Mouse (Mus musculus) T-helper 1 cell (primary cell): ENCODE results near the gene Il2.

Experiments
- in situ Hi-C: fragments of 300-600 bp; cut with MboI, MseI; formaldehyde crosslinking; loops from one replicate; pipeline ENCODE4 v1.15.1; 2025; ENCODE audit warnings: high pct_unique_total_duplicates

Gene Il2

DNA sequence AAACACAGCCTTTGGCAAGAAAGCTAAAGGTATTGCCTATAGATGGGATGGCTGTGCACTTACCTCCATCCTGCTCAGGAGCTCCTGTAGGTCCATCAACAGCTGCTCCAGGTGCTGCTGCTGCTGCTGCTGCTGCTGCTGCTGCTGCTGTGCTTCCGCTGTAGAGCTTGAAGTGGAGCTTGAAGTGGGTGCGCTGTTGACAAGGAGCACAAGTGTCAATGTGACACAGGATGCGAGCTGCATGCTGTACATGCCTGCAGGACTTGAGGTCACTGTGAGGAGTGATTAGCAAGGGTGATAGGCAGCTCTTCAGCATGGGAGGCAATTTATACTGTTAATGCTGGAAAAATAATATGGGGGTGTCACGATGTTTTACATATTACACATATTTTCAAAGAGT, at the start of gene Il2:
Gene Il2, minus strand, starts transcription at position 305 of the 400 bp plus-strand sequence.
- in situ Hi-C loops, result loop anchor here (10.0 to 25.0 kb wide), 2 partner anchors 149 to 537 kb away; no protein-coding TSS in a partner anchor

DNA sequence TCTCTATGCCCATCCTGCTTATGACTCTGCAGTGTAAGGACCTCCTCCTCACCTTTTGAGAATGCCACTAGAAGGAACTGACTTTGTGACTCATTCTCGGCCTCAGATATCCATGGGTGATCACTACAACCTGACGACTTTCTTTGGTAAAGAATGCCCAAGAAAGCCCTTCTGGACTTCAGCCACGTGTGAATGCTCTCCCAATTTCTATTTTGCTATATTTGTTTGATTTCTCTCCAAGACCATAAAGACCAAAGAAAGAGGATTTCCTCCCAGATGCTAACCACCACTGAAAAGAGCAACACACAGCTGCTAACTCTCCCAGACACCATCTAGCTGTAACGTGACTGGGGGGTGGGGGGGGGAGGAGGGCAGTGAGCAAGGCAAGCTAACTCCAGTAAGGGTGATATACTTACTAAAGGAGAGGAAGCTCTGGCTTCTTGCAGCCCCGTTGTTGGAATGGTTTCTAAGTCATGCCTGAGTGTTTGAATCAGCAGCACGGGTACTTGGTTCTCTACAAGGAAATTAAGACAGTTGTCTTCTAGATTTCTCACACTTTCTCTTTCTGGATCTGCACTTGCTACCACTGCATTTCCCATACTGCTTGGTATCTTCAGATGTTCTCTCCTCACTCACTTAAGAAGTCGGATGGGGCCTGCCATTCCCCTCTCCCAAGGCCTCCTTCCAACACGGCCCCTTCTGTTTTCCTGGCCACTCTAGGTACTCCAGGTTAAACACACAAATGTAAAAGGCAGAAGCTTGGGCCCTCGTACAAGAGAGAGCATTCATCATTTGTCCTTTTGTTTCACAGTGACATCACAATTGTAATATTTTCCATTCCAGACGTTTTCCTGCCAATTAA, 49.2 kb upstream of the Il2 start:
- in situ Hi-C loops, result no loop called here

DNA sequence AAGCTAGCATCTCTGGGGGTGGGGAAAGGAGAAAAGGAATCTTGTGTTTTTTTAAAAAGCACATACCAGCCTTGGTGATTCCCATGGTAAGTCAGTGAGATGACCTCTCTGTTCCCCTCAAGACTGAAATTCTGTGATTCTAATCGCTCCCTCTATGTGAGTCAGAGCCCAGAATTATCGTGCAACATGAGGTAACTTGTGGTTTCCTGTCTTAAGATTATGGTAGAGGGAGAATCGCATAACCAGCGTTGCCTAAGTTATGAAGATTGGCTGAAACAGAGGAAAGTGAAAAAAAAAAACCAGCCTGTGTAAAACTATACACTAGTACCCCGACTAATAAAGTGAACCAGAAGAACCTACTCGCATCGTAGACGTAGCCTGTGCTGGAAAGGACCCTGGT, 47.5 kb upstream of the Il2 start:
- in situ Hi-C loops, result no loop called here

GRCm38 (mm10) chr3:37169283-37169682, 43.5 kb upstream of the Il2 start:
- in situ Hi-C loops, result no loop called here

- in situ Hi-C loops, result no loop called here
Measured at GRCm38 (mm10) chr3:37161096-37161495, 35.3 kb upstream of the Il2 start.

DNA sequence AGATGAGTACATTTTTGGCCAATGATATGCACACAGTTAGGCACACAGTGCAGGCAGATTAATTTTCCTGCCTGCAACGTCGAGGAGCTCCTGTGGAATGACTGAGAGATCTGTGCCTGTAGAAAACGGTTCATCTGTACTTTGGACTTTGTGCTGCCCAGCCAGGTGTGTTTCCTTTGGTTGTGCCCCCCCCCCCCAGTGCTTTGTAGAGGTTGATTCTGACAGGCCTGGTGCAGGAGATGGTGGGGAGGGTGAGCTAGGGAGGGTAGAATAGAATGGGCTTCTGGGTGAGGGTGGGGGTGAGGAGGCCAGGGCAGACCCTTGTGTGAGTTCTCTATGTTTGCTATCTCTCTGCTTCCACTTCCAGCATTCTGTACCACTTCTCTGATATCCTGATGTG, 32.5 kb upstream of the Il2 start:
- in situ Hi-C loops, result loop anchor here (5.0 kb wide), 1 partner anchor 44 kb away; no protein-coding TSS in a partner anchor

- in situ Hi-C loops, result loop anchor here (5.0 kb wide), 1 partner anchor 45 kb away; no protein-coding TSS in a partner anchor
Measured at GRCm38 (mm10) chr3:37157082-37157481, 31.3 kb upstream of the Il2 start.

DNA sequence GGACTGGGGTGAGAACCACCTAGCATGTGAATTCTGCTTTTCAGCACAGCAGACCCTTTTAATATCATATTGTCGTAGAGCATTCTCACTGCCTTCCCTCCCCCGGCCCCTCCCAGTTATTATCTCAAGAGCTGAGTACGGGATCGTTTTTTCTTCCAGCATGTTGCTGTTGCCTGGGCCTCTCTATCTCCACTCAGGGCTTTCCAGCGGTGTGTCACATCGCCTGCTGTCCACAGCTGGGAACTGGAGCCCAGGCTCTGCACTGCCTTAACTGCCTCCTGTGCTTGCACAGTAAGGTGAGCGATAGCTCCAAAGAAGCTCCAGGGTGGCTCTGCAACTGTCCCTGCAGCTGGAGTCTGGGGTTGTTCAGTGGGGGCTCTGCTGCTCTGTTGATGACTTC, 28.6 kb upstream of the Il2 start:
- in situ Hi-C loops, result no loop called here

- in situ Hi-C loops, result no loop called here
Measured at GRCm38 (mm10) chr3:37153004-37153403, 27.2 kb upstream of the Il2 start.

GRCm38 (mm10) chr3:37152274-37152673, 26.5 kb upstream of the Il2 start:
- in situ Hi-C loops, result no loop called here

GRCm38 (mm10) chr3:37146810-37147209, 21.1 kb upstream of the Il2 start:
- in situ Hi-C loops, result loop anchor here (25.0 kb wide), 1 partner anchor 515 kb away; no protein-coding TSS in a partner anchor

- in situ Hi-C loops, result loop anchor here (25.0 kb wide), 1 partner anchor 516 kb away; no protein-coding TSS in a partner anchor
Measured at GRCm38 (mm10) chr3:37146406-37146805, 20.6 kb upstream of the Il2 start.

- in situ Hi-C loops, result loop anchor here (25.0 kb wide), 1 partner anchor 517 kb away; no protein-coding TSS in a partner anchor
Measured at GRCm38 (mm10) chr3:37144979-37145378, 19.2 kb upstream of the Il2 start.

DNA sequence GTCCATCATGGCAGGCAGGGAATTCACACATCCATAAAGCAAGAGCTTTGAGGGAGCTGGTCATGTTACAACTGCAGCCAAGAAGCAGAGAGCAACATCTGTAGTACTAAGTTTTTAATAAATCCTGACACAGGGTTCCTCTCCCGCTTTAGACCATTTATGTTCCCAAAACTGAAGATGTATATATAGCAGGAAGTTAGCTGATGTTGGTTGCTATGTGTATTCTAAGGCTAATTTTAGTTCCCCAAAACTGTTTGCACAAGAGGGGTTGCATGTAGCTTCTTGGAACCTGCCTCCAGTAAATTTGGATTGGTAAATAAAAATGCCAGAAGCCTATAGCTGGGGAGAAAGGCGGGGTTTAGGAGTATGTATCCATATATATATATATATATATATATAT, 16.1 kb upstream of the Il2 start:
- in situ Hi-C loops, result loop anchor here (25.0 kb wide), 1 partner anchor 520 kb away; no protein-coding TSS in a partner anchor

GRCm38 (mm10) chr3:37140168-37140906, 14.6 kb upstream of the Il2 start:
- in situ Hi-C loops, result loop anchor here (25.0 kb wide), 1 partner anchor 522 kb away; no protein-coding TSS in a partner anchor

GRCm38 (mm10) chr3:37139192-37139591, 13.4 kb upstream of the Il2 start:
- in situ Hi-C loops, result loop anchor here (10.0 to 25.0 kb wide), 2 partner anchors 46 to 523 kb away; no protein-coding TSS in a partner anchor

GRCm38 (mm10) chr3:37137231-37137630, 11.5 kb upstream of the Il2 start:
- in situ Hi-C loops, result loop anchor here (10.0 to 25.0 kb wide), 2 partner anchors 48 to 525 kb away; no protein-coding TSS in a partner anchor

DNA sequence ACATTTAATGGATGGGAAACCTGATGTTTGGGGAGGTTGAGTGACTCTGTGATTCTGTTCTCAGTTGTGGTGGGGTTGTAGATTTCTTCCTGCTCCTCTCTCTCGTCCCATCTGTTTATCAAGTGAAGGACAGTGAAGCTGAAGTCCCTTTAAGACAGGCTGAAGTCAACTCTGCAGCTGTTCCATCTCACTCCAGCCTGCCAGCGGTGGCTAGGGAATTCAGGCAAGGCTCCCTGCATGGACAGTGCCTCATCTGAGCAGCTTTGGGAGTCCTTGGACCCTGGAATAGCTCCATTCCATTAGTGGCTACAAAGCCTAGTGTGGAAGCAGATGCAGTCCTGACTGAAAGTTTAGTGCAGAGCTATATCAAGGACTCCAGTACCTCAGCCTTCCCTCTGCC, 3.3 kb upstream of the Il2 start:
- in situ Hi-C loops, result loop anchor here (10.0 to 25.0 kb wide), 2 partner anchors 146 to 533 kb away; no protein-coding TSS in a partner anchor

DNA sequence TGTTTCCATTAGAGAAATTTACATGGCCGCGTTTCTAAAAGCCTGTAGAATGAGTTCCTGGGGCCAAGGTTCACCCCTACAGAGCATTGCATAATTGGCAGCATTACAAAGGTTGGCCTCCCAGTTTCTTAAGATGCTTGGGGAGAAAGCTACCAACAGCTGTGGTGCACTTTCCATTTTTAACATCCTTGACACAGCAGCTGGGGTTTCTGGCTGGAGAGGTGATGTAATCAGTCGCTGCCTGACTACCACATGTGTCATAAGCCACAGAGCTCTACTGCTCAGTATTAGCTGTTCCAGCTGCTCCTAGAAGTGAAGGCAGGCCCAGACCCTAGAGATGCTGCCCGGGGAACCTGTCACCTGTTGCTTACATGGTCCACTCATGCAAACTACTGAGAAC, 2.5 kb upstream of the Il2 start:
- in situ Hi-C loops, result loop anchor here (10.0 to 25.0 kb wide), 2 partner anchors 147 to 534 kb away; no protein-coding TSS in a partner anchor

DNA sequence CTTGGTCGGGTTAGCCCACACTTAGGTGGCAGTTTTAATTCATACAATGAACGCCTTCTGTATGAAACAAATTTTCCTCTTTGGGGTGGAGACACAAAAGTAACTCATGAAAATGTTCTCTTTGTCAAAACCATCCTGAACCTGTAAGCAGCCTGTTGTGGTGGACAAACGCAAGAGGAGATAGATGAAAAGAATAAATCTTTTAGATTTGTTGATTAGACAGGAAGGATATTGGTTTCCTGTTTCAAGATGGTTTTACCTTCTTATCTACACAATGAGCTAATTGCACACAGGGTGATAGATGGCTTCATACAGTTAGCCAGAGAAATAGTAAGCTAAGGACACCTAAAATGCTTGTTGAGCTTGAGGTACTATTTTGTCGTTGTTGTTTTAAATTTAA, 403 bp upstream of the Il2 start:
- in situ Hi-C loops, result loop anchor here (10.0 to 25.0 kb wide), 2 partner anchors 149 to 536 kb away; no protein-coding TSS in a partner anchor

DNA sequence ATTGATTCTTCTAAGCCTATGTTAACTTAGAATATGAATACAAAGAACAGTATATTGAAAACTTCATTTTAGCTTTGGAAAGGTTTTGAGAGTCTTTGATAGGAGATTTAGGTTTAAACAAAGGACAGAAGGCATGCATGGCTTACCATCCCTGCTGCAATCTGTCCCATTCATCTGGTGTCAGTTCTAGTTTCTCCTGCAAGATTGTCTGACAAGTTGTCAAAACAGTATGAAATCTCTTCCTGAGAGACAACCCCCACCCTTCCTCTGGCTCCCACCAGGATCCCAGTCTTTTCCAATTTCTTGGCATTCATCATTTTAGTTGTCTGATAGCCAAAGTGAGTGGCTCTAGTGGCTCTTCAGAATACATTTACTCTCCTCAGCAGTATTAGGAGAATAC, 35.0 kb downstream of the Il2 start:
- in situ Hi-C loops, result no loop called here

- in situ Hi-C loops, result no loop called here
Measured at GRCm38 (mm10) chr3:37084860-37085259, 40.9 kb downstream of the Il2 start.
